Mouse (Mus musculus): ENCODE results near the gene Disc1.

DNA sequence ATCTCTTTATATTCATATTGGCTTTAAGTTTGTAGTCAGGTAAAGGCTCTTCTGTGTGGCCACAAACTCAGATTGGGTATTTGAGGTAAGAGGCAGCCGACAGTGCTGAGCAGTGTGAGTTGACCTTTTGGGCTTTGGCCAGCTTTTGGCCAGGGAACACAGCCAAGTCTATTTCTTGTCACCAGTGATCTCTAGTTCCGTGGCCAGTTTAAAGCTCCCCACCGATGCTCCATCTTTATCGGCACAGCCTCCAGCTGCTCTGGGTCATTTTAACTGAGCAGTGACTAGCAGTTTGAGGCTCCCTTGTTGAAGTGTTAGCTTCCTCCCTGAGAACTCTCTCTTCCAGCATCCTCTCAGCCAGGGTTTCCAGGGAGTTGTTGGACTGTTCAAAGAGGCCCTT, 29.8 kb downstream of the Disc1 start:
- TF ChIP-seq GATA1 (IDR thresholded peaks at IDR 0.05; ENCODE audit: low read length), result no peak
- TF ChIP-seq TAL1 (IDR thresholded peaks at IDR 0.05; ENCODE audit: low read length), result no peak

Measured in erythroblast, embryonic 14.5 days (primary cell).